Mouse (Mus musculus) kidney, postnatal 36 days (tissue): ENCODE results near the gene Abhd6.
"Not testable (repeated sequence)": the region's sequence is repeated elsewhere in the genome, so short reads cannot be mapped to it uniquely, and the experiment has no call there.

Experiments
- DNase-seq, 2 experiments: peaks; one replicate each; pipeline ENCODE4 v3.0.0; 2021 to 2022; ENCODE audit warnings: mixed read lengths in 2 of 2

Gene Abhd6

DNA sequence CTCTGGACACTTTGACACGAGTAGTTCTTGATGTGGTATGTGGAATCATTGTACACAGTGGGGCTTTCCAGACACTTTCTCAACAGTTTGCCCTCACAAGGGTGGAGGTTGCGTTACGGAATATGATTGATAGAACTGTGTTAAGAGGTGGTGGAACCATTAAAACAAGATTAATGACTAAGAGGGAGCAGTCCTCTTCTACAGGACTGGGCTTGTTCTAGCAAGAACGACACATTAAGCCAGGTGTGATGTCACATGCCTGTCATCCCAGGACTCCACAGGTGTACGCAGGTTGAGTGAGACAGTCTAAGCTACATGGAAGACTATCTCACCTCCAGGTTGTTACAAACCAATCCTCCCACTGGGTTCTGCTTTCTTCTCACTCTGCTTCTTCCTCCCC lies 3.3 kb upstream of the Abhd6 start:
- DNase-seq = no peak

DNA sequence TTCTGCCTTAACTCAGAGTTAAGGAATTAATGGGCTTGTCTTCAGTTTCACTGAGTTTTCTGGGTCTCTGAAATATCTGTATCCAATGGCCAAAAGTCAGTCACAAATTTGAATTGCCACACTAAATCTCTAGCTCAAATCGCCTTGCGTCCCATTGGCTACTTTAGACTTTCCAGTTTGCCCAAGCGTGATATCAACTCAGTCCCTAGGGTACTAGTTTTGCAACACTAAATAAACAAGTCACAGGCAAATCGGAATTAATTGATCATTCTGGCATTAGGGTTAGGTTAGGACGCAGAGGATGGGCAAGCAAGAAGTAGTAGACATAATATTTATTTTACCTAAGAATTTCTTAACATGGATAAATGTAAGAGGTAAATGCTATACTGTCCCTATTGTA lies 2.5 kb upstream of the Abhd6 start:
- DNase-seq = no peak

DNA sequence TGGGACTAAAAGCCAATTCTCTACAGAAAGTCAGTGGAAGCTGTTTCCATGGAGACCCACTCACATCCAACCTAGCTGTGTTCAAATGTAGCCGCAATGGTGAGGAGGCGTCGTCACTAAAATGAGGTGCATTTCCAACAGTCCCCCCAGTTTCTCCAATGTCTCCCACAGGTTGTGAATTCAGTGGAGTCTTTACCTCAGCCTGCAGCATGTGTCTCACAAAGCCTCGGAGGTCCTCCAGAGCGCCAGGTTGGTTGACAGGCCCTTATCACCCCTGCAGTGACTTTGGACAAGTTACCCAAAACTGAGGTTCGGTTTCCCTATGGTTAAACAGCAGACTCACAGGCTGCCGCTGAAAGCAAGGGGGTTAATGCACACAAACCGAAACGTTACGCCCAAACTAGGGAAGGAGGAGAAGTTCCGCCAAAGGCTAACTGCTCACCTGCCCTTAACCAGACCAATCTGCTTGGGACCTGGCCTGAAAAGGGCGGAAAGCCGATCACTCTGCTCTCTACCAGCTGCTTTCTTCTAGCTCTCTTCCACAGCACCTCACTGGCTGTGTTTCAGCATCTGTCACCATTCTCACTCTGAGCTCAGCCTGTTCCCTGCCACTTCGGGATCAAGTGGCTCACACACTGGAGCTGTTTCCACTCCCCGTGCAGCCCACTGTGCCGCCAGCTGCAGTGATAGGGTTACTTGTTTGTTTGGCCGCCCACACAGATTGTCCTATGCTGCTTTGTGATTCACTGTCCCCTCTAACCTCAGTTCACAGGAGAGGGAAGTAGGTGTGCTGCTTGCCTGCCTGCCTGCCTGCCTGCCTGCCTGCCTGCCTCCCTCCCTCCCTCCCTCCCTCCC lies 1.6 kb upstream of the Abhd6 start:
- DNase-seq = no peak

DNA sequence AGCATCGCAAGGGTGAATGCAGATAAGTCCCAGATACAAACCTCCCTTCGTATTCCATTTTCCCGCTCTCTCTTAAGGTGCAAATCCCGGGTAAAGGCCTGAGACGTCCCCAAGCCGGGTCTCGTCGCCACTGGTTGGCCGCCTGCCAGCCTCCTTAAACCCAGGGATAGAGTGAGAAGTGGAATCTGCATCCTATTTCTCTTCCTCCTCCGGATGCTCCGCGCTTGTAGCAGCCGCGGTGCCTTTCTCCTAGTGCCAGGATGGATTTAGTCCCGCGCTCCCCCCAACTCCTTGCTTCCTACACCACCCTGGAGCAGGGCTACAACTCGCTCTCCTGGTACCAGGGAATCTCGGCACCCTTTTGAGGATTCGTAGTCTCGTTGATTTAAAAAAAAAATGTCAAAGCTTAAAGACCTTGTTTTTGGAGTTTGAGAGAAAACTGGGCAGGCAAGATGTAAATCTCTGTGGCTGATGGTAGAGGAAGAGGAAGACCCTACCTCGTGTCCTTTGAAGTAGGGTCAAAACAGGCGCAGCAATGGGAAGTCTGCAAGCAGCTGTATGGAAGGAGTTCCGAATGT lies 480 bp downstream of the Abhd6 start:
- DNase-seq = peak; percentile 42 to 70

DNA sequence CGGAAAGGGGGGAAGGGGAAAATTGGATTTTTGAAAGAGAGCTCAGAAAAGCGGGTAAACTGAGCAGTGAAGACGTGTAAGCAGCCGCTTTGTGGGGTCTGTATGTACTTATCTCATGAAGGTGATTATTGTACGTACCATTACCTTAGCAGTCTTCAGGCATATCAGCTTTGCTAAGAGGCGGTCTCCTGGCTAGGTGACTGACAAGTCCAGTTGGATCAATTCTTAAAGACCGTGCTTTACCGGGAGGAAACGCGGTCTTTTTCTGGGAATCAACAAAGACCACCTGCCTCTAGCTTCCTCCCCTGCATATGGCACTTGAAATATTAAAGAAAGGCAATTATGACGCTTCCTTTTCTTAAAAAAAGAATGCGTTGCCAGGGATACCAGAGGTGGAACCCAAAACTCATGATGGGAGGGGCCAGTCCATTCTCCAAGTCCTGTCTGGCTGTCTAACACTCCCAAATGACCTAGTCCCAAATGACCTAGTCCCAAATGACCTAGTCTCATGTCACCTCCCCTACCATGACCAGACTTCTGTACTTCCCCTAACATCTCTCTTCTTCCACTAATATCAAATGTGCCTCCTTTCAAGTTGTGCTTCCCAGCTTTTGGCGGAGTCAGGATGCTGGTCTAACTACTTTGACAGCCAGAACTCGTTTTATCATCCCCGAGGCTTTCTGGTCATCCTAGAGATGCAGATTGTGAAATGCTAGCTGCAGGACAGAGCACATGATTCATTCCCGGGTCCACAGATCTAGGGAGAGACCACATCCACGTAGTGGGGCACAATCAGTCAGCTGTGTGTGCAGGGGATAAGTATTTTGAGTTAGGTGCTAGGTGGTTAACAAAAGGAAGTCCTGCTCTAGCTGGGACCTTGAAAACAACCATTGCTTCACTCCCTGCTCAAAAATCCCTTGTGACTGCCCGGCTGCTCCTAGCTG lies 1.3 kb downstream of the Abhd6 start:
- DNase-seq = no peak

DNA sequence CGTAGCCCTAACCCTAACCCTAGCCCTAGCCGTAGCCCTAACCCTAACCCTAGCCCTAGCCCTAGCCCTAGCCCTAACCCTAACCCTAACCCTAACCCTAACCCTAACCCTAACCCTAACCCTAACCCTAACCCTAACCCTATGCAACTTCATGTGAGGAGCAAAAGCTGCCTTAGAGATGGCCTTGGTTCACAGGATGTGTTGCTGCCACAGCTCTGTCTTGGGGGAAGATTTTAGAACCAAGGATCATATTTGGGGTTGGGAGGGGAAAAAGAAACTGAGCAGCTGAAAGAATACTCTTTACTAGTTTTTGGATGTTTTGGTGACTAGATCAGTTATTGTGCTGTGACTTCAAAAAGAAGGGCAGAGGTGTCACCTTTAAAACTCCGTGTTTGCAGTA lies 3.4 kb downstream of the Abhd6 start:
- not testable (repeated sequence) for DNase-seq

DNA sequence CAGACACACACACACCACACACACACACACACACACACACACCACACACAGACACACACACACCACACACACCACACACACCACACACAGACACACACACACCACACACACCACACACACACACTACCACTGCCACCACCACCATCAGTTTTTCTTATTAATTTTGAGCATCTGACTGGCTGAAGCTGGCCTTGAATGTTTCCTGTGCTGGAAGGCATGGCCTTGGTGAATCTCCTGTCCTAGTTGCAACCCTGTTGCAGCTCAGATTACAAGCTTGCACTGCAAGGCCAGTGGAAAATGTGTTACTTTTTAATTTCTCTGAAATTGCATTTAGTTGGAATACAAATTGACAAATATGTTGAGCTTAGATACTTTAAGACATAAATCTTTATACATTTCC lies 4.4 kb downstream of the Abhd6 start:
- DNase-seq = no peak

DNA sequence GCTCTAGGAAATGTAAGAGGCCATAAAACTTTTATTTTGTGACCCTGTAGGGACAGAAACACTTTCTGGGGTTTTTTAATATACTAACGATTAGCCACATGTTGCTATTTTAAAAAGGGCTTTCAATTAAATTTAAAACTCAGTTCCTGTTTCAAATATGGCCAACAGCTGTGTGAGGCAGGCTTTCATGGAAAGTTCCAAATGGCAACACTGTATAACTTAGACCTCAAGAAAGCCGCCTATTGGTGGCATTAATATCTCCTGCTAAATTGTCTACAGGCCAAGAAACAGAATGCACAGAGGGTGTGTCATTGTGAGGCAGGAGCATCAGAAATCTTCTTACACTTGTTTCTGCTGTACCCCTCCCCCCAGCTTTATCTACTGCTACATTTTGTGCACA lies 4.8 kb downstream of the Abhd6 start:
- DNase-seq = no peak

DNA sequence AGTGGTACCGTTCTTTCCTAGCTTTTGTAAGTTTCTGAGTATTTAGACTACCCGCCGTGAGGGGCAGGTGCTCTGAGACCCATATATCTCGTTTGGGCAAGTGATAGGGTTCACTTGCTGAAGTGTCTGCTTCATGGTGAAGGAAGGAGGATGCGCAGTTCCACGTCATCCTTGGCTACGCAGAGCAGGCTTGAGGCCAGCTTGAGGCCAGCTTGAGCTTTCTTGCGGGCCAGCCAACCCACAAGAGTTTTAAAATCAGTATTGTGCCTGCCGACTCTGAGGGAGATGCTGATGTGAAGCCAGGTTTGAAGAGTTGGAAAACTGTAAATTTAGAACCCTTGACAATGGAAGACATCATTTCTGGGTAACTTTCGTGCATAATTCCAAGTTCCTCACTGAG lies 5.2 kb downstream of the Abhd6 start:
- no peak for DNase-seq

DNA sequence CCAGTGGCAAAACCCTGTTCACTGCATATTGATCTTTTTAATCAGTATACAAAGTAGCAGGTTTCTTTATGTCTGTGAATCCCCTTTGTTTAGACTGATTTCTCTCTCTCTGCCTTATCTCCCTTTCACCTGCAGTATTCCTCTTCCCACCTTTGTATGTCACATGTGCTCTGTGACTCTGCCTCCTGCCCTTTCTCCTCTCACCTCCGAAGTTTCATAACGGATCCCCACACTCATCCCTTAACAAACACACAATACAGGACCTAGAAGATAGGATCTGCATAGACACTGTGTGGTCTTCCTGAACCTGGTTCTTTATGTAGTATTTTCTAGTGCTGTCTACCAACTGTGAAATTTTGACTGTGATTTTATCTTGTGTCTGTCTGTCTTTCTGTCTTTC lies 8.6 kb downstream of the Abhd6 start:
- no peak for DNase-seq

DNA sequence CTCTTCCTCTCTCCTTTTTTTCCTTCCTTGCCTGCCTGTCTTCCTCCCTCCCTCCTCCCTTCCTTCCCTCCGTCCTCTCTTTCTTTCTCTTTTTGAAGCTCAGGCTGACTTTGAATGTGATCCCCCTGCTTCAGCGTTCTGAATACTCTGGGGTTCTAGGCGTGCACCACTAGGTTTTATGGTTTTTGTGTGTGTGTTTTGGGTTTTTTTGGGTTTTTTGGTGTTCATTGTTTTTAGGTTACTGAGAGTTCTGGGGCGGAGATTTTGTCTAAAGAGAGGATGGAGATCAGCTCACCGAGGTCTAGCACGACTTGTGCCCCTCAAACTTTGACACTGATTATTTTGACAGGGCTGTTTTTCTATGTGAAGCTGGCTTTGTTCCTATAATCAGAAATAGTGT lies 9.2 kb downstream of the Abhd6 start:
- no peak for DNase-seq

DNA sequence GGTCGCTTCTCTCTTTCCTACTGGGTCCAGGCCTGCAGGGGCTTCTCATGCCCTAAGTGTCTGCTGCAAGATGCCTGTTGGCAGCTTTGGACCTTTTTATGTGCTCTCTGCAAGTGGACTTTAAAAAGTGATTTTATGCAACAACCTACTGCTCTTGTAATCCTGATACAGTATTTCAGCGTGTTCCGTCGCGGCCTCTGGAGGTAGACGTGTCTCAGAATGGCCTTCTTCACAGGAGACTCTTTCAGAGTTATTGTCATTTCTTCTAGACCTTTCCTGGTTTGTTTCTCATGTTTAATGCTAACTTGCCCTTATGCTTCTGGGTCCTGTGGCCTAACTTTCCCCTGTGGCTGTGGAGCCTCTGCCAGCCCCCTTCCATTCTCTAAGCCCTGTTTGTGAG lies 13.1 kb downstream of the Abhd6 start:
- no peak for DNase-seq

DNA sequence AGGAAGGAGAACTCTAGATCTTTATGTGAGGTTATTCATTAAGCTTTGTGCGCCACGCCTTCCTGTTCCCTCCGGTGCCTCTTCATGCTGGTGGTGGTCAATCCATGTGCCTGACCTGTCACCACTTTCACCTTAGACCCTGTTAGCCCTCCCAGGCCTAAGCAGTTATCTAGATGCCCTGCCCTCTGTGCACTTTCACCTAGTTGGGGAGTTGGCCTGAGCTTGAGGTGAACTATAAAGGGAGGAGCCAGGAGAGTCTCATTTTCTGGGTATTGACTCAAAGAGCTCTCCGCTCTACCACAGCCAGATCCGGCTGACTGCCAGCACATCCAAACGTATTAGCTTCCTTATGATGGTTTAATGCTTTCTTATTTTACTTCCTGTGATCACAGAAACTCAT lies 13.6 kb downstream of the Abhd6 start:
- DNase-seq = peak; percentile 73 to 78

DNA sequence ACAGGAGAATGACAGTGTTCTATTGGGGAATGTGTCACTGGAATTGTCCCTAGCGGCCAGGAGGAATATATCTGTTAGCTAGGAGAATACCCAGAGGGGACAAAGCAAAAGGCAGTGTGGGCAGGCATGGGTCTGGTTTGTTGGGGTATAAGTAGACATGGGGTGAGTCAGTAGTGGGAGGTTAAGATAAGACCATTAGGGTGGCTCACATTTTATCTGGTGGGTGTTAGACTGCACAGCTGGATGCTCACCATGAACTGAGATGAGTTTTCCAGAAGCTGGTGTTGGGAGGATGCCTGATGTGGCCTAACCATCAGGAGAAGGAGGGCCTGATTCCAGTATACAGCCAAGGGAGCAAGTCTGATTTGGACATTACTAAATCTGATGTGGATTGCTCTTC lies 14.2 kb downstream of the Abhd6 start:
- no peak for DNase-seq

DNA sequence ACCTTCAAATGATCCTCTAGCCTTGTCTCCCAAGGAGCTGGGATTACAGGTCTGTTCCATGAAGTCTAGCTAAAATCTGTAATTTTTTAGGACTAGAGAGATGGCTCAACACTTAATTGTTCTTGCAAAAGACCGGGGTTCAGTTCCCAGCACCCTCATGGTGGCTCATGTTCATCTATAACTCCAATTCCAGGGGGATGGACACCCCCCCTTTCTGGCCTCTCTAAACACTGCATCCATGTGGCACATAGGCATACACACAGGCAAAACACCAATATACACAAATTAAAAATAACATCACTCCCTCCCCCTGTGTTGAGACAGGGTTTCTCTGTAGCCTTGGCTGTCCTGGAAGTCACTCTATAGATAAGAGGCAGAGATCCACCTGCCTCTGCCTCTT lies 17.3 kb downstream of the Abhd6 start:
- no peak for DNase-seq

DNA sequence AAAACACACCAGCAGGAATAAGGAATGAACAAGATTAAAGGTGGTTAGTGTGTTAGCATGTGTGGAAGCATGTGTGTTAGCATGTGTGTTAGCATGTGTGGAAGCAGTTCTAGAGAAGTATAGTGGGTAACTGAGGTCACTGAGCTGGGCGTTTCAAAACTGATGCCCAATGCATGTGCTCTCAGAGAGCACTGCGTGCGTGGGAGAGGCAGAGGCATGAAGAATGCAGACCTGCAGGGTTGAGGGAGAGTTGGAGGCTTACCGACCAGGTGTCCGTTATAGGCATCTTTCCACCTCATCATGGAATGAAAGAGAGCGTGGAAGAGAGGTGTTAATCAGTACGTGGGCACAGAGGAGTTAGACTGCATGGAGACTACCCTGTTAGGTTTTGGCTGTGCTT lies 17.8 kb downstream of the Abhd6 start:
- DNase-seq = no peak

DNA sequence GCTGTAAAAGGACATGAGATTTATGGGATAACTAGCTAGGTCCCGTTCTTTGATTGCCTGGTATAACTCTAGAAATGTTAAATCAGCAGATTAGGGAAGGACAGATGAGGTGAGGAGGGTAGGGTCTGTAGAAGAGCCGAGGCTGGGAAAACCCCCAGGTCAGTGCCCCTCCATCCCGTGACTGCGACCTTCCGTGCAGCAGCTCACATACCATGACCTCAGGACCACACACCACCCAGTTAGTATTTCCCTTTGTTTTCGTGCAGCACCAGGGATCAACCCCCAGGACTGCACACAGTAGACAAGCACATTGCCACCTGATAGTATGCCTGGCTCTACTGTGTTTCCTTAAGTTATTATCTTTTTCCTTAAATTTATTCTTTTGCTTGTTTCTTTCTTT lies 21.8 kb downstream of the Abhd6 start:
- DNase-seq = no peak

DNA sequence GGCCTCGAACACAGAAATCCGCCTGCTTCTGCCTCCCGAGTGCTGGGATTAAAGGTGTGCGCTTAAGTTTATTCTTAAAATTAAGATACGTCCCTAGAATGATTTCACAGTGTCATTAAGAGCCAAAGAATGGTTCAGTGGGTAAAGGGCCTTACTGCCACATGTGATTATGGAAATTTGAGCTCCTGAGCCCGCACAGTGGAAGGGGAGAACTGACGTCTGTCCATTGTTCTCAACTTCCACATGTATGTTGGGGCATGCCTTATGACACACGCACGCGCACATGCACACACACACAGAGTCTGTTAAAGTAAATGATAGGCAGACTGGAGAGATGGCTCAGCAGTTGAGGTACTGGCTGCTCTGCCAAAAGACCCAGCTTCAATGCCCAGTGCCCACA lies 22.2 kb downstream of the Abhd6 start:
- no peak for DNase-seq

DNA sequence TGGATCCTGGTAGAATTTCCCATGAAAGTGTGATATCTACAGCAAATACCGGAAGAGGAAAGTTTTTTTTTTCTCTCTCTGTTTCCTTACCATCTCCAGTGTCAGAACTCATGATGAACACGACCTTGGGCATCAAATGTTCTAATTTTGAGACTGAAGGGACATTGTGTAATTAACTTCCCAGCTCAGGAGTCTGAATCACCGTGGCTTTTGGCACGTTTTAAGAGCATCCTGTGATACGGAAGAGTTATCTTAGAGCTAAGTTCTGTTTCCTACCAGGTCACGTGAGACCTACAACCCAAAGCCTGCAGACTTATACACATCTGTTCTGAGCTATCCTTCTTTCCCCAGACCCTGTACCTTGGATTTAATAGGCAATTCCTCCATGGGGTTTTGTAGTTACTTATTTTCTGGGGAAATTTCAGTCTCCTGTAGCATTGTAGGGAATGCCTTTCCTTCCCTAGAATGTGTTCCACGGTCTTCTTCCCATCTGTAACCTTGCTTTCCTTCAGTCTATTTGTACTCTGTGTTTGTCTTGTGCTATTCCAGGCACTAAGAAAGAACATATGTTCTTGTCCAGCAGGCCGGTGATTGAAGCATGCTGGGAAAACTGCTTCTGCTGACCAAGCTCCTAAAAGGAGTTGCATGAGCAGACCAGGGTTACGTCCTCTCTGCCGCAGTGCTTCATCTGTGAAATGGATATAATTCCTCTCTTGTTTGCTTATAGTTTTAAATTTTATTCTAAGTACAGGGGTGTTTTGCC lies 24.2 kb downstream of the Abhd6 start:
- no peak for DNase-seq

DNA sequence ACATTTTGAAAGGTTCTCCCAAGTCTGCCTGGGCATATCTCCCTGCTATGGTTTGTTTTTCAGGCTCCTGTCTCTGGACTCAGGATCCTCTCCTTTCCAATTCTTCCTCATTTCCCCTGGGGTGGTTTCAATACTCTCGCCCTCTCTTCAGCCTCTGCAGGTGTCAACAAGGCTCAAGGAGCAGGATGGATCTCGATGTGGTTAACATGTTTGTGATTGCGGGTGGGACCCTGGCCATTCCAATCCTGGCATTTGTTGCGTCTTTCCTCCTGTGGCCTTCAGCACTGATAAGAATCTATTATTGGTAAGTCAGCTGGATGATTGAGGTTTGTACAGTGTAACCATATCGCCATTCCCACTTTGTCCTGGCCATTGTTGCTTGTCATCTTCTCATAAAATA lies 25.4 kb downstream of the Abhd6 start:
- DNase-seq = no peak

DNA sequence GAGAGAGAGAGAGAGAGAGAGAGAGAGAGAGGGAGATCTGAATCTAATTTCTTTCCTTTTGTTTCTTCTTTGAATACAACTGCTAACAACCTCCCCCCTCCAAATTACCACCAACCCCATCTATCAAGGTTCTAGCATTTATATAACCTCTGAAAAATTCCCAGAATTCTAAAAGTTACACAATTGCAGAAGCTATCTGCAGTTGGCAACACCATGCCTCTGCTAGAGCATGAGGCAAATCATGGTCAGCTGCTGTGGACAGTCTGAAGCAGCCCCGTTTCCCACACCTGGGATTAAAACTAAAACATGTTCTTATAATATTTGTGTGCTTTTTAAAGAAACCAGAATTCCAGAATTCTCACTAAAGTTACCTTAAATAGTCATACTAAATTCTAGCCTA lies 27.1 kb downstream of the Abhd6 start:
- no peak for DNase-seq

DNA sequence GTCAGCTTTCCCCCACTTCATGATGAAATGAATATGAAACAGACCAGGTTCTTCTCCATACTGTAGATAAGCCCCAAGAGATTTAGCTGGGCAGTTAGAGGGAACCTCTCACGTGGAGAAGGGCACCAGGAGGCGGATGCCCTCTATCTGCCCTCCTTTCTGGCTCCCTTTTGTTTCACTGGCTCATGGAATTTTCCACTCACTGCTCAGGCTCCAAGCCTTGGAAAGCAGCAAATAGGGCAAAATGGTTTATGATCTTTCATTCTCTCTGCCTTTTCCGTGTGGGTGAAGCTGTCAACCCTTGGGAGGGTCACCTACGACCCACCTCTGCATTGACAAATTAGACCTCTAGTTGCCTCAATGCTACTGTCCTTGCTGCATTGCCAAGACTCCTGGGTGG lies 27.8 kb downstream of the Abhd6 start:
- DNase-seq = peak; percentile 62 to 74
